Mouse (Mus musculus): ENCODE data around the gene Tmbim6. TPM values are rescaled to one million over a fixed set of nuclear protein-coding genes. Genes with fewer than 3 reads are reported as not detected.

Gene Tmbim6
- total RNA-seq, 2 experiments from 2014 or later: 153 to 164 TPM

DNA sequence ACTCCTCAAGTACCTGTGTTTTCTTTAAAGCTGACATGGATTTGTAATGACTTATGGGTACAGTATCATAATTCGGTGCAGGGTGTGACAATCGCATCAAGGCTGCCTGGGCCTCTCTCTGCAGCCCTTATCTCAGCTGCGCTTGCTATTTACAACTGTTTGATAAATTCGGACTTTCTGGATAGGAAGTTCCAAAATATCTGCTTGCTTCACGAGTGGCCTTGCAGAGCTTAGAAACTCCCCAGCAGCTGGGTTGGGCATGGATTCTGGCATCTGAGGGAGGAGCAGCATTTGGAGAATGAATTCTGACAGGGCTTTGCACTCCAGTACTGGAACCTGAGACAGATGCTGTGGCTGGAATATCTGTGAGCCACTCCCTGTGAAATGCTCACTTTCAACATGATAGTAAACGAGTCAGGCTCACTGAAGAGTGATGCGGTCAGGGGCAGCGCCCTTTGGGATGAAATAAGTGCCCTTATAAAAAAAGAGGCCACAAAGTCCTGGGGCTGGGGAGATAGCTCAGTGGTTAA, 57.1 kb downstream of the Tmbim6 start:
- DNase-seq: no peak

DNA sequence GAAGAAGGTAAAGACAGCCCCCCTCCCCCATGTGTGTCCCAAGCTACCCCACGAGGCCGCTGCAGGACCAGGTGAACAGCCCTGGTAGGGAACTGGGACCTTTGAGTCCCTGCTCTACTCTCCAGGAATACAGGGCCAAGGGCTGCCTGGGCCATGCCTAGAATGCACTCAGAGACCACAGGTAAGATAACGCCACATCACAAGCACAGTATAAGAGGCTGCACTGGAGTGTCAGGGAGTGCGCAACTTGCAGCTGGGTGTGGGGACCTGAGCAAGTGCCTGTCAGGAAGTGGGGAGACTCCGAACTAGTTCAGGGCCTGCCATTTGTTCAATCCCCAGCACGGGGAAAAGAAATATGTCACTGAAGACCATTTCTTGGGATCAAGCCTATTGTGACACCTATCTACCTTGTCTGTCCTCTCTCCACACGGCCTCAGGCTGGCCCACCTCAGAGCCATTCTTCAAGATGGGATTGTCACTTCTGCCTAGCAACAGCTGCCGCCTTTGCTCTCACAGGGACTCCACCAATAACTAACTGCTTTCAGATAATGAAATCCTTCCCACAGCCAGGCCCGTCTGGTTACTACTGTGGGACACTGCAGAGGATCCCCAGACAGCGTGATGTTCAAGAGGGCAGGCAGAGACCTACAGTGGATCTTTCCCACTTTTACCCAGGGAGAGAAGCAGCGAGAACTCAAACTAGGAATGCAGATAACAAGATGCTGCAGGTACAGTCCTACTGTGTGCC, 60.6 kb downstream of the Tmbim6 start:
- DNase-seq: no peak

DNA sequence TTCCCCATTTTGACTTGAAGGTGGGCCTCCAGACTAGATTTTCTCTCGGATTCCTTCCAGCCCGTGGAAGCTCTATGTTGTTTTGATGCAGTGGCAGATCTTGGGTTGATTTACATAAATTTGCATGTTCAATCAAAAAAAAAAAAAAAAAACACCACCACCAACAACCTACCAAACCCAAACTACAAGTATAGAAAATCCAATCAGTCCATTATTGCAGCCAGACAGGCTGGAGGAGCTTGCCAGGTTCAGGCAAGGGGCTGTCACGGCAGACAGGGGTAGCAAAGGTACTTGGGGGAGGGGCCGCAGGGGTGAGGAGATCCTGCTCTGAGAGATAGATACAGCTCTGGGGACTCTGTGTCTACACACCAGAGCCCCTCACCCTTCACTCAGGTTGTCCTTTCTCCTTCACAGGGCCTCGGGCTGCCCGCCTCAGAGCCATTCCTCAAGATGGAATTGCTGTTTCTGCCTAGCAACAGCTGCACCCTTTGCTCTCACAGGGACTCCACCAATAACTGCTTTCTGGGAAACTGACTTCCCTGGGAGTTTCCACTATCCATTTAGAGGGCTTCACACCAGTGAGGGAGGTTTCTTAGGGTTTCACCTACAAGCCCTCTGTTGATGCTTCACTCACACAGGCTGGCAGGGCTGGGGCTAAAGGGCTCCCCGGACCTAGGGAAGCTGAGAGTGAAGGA, 62.0 kb downstream of the Tmbim6 start:
- DNase-seq: no peak

DNA sequence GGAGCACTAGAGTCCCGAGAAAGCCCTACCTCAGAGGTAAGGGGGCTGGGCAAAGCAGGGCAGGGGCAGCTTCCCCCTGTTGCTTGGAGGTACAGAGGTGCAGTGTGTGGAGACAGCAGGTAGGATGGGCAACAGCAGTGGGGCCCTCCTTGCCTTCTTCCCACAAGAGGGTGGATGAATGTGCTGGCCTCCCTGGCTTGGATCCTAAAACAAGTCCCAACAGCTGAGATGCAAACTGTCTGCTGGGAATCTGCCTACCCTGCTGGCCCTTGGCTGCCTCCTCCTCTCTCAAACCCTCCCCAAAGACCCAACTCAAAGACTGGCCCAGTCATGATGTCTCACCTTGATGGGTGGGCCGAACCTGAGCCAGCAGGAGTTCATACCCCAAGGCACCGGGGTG, 62.7 kb downstream of the Tmbim6 start:
- DNase-seq: no peak

DNA sequence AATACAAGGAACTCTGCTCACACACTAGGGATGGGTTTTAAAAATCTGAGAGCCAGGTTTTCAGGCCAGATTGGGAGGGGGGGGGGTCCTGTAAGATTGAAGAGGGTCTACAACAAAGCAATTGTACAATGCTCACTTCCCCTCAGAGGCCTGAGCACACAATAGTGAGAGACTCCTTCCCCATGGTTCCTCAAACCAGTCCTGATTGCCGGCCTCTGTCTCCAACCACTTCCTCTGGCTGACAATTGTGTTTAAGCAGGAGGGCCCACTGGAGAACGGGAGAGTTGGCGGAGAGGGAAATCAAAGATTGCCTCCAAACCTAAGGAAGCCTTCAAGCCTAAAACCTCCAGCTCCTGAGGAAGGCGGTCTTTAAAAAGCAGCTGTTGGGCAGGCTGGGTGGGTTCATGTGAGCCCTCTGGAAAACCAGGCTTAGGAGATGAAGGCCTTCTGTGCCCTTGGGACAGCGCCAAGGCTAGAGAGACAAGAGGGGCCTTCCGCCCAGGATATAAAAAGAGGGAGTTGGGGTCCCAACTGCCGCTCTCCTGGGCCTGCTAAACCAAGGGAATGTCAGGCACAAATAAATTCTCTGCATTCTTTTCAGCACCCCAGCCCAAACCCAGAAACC, 63.8 kb downstream of the Tmbim6 start:
- DNase-seq: no peak

DNA sequence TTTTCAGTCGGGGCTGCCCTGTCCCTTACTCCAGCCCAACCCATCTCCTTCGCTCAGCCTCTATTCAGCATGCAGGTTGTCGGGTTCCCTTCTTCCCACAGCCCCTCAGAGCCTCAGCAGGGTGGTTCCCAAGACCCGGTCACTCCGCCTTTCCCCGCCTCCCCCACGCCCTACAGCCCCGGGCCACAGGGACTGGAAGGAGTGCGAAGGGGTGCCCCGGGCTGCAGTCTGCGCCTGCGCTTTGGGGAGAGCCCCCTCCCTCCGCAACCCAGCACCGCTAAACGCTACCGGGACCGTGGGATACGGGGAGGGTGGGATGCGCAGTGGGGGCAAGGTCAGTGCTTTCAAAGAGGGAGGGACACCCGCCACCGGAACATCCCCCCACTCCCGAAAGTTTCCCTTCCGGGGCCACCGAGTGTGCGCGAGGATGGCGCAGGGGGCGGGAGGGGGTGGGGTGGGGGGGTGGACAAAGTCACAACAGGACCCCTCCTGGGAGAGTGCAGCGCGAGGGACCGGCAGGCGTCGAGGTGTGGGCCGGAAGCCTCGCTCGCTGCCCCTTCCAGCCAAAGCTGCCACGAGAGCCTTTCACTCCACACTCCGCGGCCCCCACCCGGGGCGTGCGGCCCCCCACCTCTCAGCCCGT, 64.4 kb downstream of the Tmbim6 start:
- DNase-seq: peak; percentile 74

DNA sequence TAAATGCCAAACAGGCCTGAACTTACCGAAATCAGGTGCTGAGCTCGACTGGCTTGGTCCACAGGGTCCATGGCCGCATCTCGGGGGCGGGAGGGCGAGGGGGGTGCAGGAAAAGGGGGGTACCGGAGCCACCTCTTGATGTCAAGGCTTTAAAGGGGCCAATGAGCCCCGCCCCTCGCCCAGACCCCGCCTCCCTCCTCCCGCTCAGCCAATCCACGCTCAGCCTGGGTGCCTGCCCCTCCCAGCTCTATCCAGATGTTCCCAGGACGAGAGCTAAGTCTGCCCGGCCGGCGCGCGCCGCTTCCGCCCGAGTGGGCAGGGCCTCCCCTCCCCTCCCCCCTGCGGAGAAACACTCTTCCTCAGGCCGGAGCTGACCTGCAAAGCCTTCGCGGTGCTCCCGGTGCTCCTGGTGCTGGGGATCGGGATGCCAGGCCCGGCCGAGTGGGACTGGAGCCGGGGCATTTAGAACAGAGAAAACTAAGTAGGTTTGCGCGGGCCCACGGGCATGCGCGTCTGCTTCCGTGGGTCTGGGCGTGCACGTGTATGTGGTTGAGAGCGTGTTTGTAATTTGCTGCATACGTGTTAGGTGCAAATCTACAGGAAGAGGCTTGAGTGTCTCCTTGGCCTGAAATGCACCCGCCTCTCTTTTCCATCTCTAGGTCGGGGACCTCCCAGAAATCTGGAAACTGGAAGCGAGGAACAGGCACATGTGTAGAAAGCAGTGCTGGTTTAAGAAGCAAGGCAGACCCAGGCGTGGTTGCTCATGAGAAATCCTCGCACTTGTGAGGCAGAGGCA, 65.1 kb downstream of the Tmbim6 start, which contains the start of gene Nckap5l:
Gene Nckap5l, minus strand, starts transcription at position 143 of the 796 bp plus-strand sequence.
- peak; percentile 95 for DNase-seq

Other genes with a start within 250 kb of the Tmbim6 start
- gene Kcnh3, start 168.0 kb upstream of the Tmbim6 start, total RNA-seq (2021): not detected
- gene Mcrs1, start 140.9 kb upstream of the Tmbim6 start, total RNA-seq (2021): 10 to 100 TPM; 20.9 to 28.7 TPM
- 10 to 100 TPM; 20.0 to 20.7 TPM for gene Prpf40b, start 97.8 kb upstream of the Tmbim6 start, total RNA-seq (2021)
- gene Fam186b, start 97.0 kb upstream of the Tmbim6 start, total RNA-seq (2021): not detected
- gene Fmnl3, start 22.4 kb upstream of the Tmbim6 start, total RNA-seq (2021): 1 to 10 TPM; 6.6 to 7.0 TPM
- 1 to 10 TPM; 3.1 to 4.8 TPM for gene Nckap5l, start 64.9 kb downstream of the Tmbim6 start, total RNA-seq (2021)
- 1 to 10 TPM; 3.0 to 4.1 TPM for gene Bcdin3d, start 81.8 kb downstream of the Tmbim6 start, total RNA-seq (2021)
- gene Faim2, start 135.3 kb downstream of the Tmbim6 start, total RNA-seq (2021): under 1 TPM; 0.13 to 0.20 TPM
- gene Aqp2, start 186.2 kb downstream of the Tmbim6 start, total RNA-seq (2021): not detected
- not detected for gene Aqp5, start 197.9 kb downstream of the Tmbim6 start, total RNA-seq (2021)
- gene Aqp6, start 208.5 kb downstream of the Tmbim6 start, total RNA-seq (2021): not detected

Measured in gastrocnemius, postnatal 25 days (tissue).